Mouse (Mus musculus): ENCODE data around the gene Slc26a10. TPM values are rescaled to one million over a fixed set of nuclear protein-coding genes. Genes with fewer than 3 reads are reported as not detected.
"Not testable (repeated sequence)": the region's sequence is repeated elsewhere in the genome, so short reads cannot be mapped to it uniquely, and the experiment has no call there.

The Slc26a10 gene
- polyA plus RNA-seq, 1 experiment from 2014 or later = 17.4 TPM

DNA sequence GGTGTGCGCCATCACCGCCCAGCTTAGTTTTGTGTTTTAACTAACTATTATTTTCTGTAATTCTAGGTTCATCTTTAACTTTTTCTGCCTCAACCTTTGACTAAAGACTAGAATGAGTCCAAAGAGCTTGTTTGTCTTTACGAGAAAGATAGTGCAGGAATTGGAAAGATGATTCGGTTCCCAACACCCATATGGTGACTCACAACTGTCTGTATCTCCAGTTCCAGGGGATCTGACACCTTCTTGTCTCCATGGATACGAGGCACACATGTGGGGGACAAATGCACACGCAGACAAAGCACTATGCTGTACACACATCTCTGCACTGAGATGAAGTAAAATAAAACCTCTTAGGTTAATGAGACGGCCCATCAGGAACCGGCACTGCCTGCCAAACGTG, 20.4 kb downstream of the Slc26a10 start:
- Histone ChIP-seq H3K4me1 (ENCODE audit: control insufficient read depth in 2 of 2, insufficient read depth in 2 of 2, low read length in 2 of 2) (peaks cover 4 to 5% of the 10 kb centered on the region in 2 experiments; a peak in 2 of 4 replicates), H3K27ac (replicated peaks in 1 of 2; ENCODE audit: control insufficient read depth in 1 of 2, insufficient read depth in 1 of 2, low read depth in 2 of 2, low read length in 2 of 2) (no peak overlapping the region), H3K4me2 (ENCODE audit: low read length) (no peak overlapping the region), H3K4me3 (ENCODE audit: control insufficient read depth in 1 of 2, insufficient read depth in 1 of 2, low read depth in 1 of 2, low read length in 2 of 2) (no peak overlapping the region), H3K9me3 (ENCODE audit: control insufficient read depth, low read length) (no peaks in the 10 kb centered on the region), H3K9ac (ENCODE audit: low read length) (no peak overlapping the region), H3K27me3 (ENCODE audit: control insufficient read depth, insufficient read depth, low read length) (peaks cover 20% of the 10 kb centered on the region), H3K36me3 (ENCODE audit: control insufficient read depth, insufficient read depth, low read length) (no peaks in the 10 kb centered on the region)
- 75% methylated on average over 9 of the region's 9 CpGs for WGBS
- no peak for ATAC-seq (ENCODE audit: insufficient number of reproducible peaks, insufficient read depth, low FRiP score, low read depth)

DNA sequence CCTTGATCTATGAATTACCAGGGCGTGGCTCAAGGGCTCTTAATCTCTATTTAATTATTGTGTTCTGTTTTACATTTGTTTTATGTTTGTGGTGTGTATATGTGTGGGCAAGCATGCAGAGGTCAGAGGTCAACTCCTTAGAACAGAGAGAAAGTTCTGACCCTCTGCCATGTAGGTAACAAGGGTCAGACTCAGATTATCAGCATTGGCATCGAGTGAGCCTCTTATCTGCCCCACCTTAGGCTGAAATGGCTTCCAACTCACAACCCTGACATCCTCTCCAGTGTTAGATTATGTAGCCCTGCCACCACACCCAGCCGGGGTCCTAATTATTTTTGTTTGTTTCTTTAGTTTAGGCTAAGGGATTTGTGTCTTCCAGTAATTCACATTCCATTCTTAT, 22.0 kb downstream of the Slc26a10 start:
- Histone ChIP-seq H3K4me2 (ENCODE audit: low read length) (no peak overlapping the region), H3K4me1 (ENCODE audit: control insufficient read depth in 2 of 2, insufficient read depth in 2 of 2, low read length in 2 of 2) (no peaks in the 10 kb centered on the region), H3K27ac (replicated peaks in 1 of 2; ENCODE audit: control insufficient read depth in 1 of 2, insufficient read depth in 1 of 2, low read depth in 2 of 2, low read length in 2 of 2) (no peak overlapping the region), H3K9me3 (ENCODE audit: control insufficient read depth, low read length) (no peaks in the 10 kb centered on the region), H3K4me3 (ENCODE audit: control insufficient read depth in 1 of 2, insufficient read depth in 1 of 2, low read depth in 1 of 2, low read length in 2 of 2) (no peak overlapping the region), H3K36me3 (ENCODE audit: control insufficient read depth, insufficient read depth, low read length) (no peaks in the 10 kb centered on the region), H3K9ac (ENCODE audit: low read length) (no peak overlapping the region), H3K27me3 (ENCODE audit: control insufficient read depth, insufficient read depth, low read length) (peaks cover 4% of the 10 kb centered on the region; the same call in 1 of the 2 replicates)
- ATAC-seq (ENCODE audit: insufficient number of reproducible peaks, insufficient read depth, low FRiP score, low read depth) = no peak
- WGBS = 74% methylated on average over 3 of the region's 3 CpGs

DNA sequence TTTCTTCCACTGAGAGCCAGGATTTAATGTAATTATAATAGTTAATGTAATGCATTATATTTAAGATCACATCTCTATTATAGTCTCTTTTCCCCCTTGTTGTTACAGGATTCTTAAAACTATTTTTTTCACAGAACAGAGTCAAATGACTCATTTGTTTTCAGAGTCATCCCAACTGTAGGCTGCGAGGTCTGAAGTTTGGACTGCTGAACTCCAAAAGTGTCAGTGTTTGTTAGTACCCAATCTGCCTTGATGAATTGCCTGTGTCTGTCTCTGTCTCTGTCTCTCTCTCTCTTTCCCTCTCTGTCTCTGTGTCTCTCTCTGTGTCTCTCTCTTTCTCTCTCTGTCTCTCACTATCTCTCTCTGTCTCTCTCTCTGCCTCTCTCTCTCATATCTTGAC, 23.9 kb downstream of the Slc26a10 start:
- Histone ChIP-seq H3K27me3 (ENCODE audit: control insufficient read depth, insufficient read depth, low read length) (no peaks in the 10 kb centered on the region), H3K4me1 (ENCODE audit: control insufficient read depth in 2 of 2, insufficient read depth in 2 of 2, low read length in 2 of 2) (no peaks in the 10 kb centered on the region), H3K4me3 (ENCODE audit: control insufficient read depth in 1 of 2, insufficient read depth in 1 of 2, low read depth in 1 of 2, low read length in 2 of 2) (no peak overlapping the region), H3K9me3 (ENCODE audit: control insufficient read depth, low read length) (no peaks in the 10 kb centered on the region), H3K9ac (ENCODE audit: low read length) (no peak overlapping the region), H3K36me3 (ENCODE audit: control insufficient read depth, insufficient read depth, low read length) (no peaks in the 10 kb centered on the region), H3K4me2 (ENCODE audit: low read length) (no peak overlapping the region), H3K27ac (replicated peaks in 1 of 2; ENCODE audit: control insufficient read depth in 1 of 2, insufficient read depth in 1 of 2, low read depth in 2 of 2, low read length in 2 of 2) (no peak overlapping the region)
- ATAC-seq (ENCODE audit: insufficient number of reproducible peaks, insufficient read depth, low FRiP score, low read depth) = no peak
- WGBS = 73% methylated on average over 1 of the region's 1 CpGs

DNA sequence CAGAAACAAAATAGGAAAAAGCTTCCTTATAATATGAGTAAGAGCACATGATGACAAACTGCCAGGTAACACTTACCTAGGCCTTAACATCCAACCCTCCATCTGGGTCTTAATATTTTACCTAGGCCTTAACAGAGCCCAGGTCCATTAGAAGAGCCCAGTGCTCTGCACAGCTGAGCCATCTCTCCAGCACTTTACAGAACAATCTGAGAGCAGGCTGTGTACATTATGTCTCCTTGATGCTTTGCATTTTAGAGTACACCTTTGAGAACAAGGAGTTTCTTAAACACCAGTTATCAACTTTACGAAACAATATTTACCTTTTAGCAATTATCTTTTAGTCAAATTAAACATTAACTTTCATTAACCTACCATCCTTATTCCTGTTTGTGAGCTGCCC, 24.4 kb downstream of the Slc26a10 start:
- WGBS = 86% methylated on average over 1 of the region's 1 CpGs
- H3K27ac ChIP-seq (replicated peaks in 1 of 2; ENCODE audit: control insufficient read depth in 1 of 2, insufficient read depth in 1 of 2, low read depth in 2 of 2, low read length in 2 of 2) = no peak overlapping the region

DNA sequence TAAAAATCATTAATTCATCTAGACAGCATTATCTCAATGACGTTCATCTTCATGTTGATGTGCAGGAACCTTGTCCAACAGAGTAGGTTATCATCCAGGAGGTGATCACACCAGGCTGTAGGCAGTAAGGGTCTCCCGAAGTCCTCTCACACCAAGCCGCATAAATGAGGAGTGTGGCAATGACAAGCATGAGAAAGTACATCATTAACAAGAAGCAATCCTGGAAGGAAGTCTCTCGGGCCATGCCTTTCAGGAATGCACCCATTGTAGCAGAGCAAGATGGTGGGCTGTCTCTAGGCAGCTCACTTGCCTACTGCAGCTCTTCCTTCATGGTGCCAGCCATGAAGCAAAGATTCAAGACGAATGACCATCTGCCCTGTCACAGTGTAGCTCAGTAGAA, 25.8 kb downstream of the Slc26a10 start:
- no peaks in the 10 kb centered on the region for H3K27me3 ChIP-seq (ENCODE audit: control insufficient read depth, insufficient read depth, low read length)
- H3K9ac ChIP-seq (ENCODE audit: low read length) = no peak overlapping the region
- H3K27ac ChIP-seq (replicated peaks in 1 of 2; ENCODE audit: control insufficient read depth in 1 of 2, insufficient read depth in 1 of 2, low read depth in 2 of 2, low read length in 2 of 2) = no peak overlapping the region
- no peaks in the 10 kb centered on the region for H3K9me3 ChIP-seq (ENCODE audit: control insufficient read depth, low read length)
- no peaks in the 10 kb centered on the region for H3K4me1 ChIP-seq (ENCODE audit: control insufficient read depth in 2 of 2, insufficient read depth in 2 of 2, low read length in 2 of 2)
- no peaks in the 10 kb centered on the region for H3K36me3 ChIP-seq (ENCODE audit: control insufficient read depth, insufficient read depth, low read length)
- ATAC-seq (ENCODE audit: insufficient number of reproducible peaks, insufficient read depth, low FRiP score, low read depth) = no peak
- WGBS = 82% methylated on average over 5 of the region's 5 CpGs
- no peak overlapping the region for H3K4me2 ChIP-seq (ENCODE audit: low read length)
- no peak overlapping the region for H3K4me3 ChIP-seq (ENCODE audit: control insufficient read depth in 1 of 2, insufficient read depth in 1 of 2, low read depth in 1 of 2, low read length in 2 of 2)

More for the DNA sequence above, 24.4 kb downstream of the Slc26a10 start:
- Histone ChIP-seq H3K9me3 (ENCODE audit: control insufficient read depth, low read length) (no peaks in the 10 kb centered on the region), H3K4me3 (ENCODE audit: control insufficient read depth in 1 of 2, insufficient read depth in 1 of 2, low read depth in 1 of 2, low read length in 2 of 2) (no peak overlapping the region), H3K27me3 (ENCODE audit: control insufficient read depth, insufficient read depth, low read length) (no peaks in the 10 kb centered on the region), H3K4me1 (ENCODE audit: control insufficient read depth in 2 of 2, insufficient read depth in 2 of 2, low read length in 2 of 2) (no peaks in the 10 kb centered on the region), H3K36me3 (ENCODE audit: control insufficient read depth, insufficient read depth, low read length) (no peaks in the 10 kb centered on the region), H3K9ac (ENCODE audit: low read length) (no peak overlapping the region), H3K4me2 (ENCODE audit: low read length) (no peak overlapping the region)
- ATAC-seq (ENCODE audit: insufficient number of reproducible peaks, insufficient read depth, low FRiP score, low read depth) = no peak

DNA sequence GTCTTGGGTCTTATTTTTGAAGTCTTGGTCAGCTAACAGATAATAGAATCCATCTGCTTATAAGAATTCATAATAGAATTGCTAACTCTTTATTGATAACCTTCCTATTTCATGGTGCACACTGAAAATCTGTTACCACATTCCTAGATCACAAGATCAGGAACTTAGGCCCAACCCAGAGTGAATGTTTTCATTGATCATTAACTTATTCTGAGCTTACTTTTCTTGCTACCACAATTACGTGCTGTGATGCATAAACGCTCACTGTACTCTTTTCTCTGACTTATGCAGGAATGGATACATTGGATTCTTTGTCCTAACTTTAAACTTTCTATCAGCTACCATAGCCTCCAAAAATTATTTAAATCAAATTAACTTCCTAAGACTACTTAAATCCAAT, 26.2 kb downstream of the Slc26a10 start:
- Histone ChIP-seq H3K27me3 (ENCODE audit: control insufficient read depth, insufficient read depth, low read length) (no peaks in the 10 kb centered on the region), H3K4me2 (ENCODE audit: low read length) (no peak overlapping the region), H3K4me3 (ENCODE audit: control insufficient read depth in 1 of 2, insufficient read depth in 1 of 2, low read depth in 1 of 2, low read length in 2 of 2) (no peak overlapping the region), H3K36me3 (ENCODE audit: control insufficient read depth, insufficient read depth, low read length) (no peaks in the 10 kb centered on the region), H3K9ac (ENCODE audit: low read length) (no peak overlapping the region), H3K27ac (replicated peaks in 1 of 2; ENCODE audit: control insufficient read depth in 1 of 2, insufficient read depth in 1 of 2, low read depth in 2 of 2, low read length in 2 of 2) (no peak overlapping the region), H3K9me3 (ENCODE audit: control insufficient read depth, low read length) (no peaks in the 10 kb centered on the region), H3K4me1 (ENCODE audit: control insufficient read depth in 2 of 2, insufficient read depth in 2 of 2, low read length in 2 of 2) (no peaks in the 10 kb centered on the region)
- ATAC-seq (ENCODE audit: insufficient number of reproducible peaks, insufficient read depth, low FRiP score, low read depth) = no peak
- WGBS = 90% methylated on average over 2 of the region's 2 CpGs

DNA sequence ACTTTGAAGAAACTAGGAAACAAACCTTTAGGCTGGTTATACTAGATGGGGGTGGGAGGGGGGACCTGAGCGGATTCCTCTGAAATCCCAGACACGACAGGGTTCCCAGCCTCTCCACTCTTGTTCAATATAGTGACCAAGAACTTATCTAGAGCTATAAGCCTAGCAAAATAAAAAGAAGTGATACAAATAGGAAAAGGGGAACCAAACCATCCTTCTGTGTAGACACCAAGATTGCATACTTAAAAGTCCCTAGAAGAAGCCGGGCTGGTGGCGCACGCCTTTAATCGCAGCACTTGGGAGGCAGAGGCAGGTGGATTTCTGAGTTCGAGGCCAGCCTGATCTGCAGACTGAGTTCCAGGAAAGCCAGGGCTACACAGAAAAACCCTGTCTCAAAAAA, 27.1 kb downstream of the Slc26a10 start:
- no peaks in the 10 kb centered on the region for H3K27me3 ChIP-seq (ENCODE audit: control insufficient read depth, insufficient read depth, low read length)
- no peak overlapping the region for H3K4me2 ChIP-seq (ENCODE audit: low read length)
- ATAC-seq (ENCODE audit: insufficient number of reproducible peaks, insufficient read depth, low FRiP score, low read depth) = no peak
- WGBS = 91% methylated on average over 7 of the region's 7 CpGs
- H3K36me3 ChIP-seq (ENCODE audit: control insufficient read depth, insufficient read depth, low read length) = no peaks in the 10 kb centered on the region
- no peaks in the 10 kb centered on the region for H3K9me3 ChIP-seq (ENCODE audit: control insufficient read depth, low read length)
- H3K9ac ChIP-seq (ENCODE audit: low read length) = no peak overlapping the region
- H3K4me1 ChIP-seq (ENCODE audit: control insufficient read depth in 2 of 2, insufficient read depth in 2 of 2, low read length in 2 of 2) = no peaks in the 10 kb centered on the region
- H3K27ac ChIP-seq (replicated peaks in 1 of 2; ENCODE audit: control insufficient read depth in 1 of 2, insufficient read depth in 1 of 2, low read depth in 2 of 2, low read length in 2 of 2) = no peak overlapping the region
- no peak overlapping the region for H3K4me3 ChIP-seq (ENCODE audit: control insufficient read depth in 1 of 2, insufficient read depth in 1 of 2, low read depth in 1 of 2, low read length in 2 of 2)

DNA sequence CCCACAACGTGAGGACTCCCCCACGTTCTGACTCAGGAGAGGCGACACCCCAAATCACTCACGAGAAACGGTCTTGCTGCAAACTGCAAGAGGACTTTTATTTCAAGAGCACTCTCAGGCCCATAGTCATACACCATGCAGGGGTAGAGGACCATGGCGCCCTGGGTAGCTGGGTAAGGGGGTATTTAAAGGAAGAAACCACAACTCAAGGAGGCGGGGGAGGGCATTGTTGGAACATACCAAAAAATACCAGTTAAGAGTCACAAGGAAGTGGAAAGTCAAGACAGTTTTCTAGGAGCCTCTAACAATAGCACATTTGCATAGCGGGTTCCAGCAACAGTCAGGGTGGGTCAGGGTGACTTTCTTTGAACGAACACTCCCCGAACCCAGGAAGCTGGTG, 27.9 kb downstream of the Slc26a10 start:
- not testable (repeated sequence) for H3K27ac ChIP-seq (replicated peaks in 1 of 2; ENCODE audit: control insufficient read depth in 1 of 2, insufficient read depth in 1 of 2, low read depth in 2 of 2, low read length in 2 of 2); H3K9me3 ChIP-seq (ENCODE audit: control insufficient read depth, low read length); H3K4me3 ChIP-seq (ENCODE audit: control insufficient read depth in 1 of 2, insufficient read depth in 1 of 2, low read depth in 1 of 2, low read length in 2 of 2); H3K36me3 ChIP-seq (ENCODE audit: control insufficient read depth, insufficient read depth, low read length); H3K27me3 ChIP-seq (ENCODE audit: control insufficient read depth, insufficient read depth, low read length); H3K4me2 ChIP-seq (ENCODE audit: low read length); ATAC-seq (ENCODE audit: insufficient number of reproducible peaks, insufficient read depth, low FRiP score, low read depth); H3K9ac ChIP-seq (ENCODE audit: low read length); H3K4me1 ChIP-seq (ENCODE audit: control insufficient read depth in 2 of 2, insufficient read depth in 2 of 2, low read length in 2 of 2)
- WGBS = 79% methylated on average over 10 of the region's 10 CpGs
